Mouse (Mus musculus) midbrain, embryonic 14.5 days (tissue): ENCODE measurements at regions not wholly inside any gene's neighbourhood (a gene's known extent, or its start where the extent isn't known, plus 50 kb on each side); places are given as distances from the start of the nearest gene placed in this dataset.

Source experiments
- ATAC-seq: fragments of 200-750 bp; cut with Nextera tagmentation; 2 replicates; pipeline ENCODE4 v1.8.0; 2017; ENCODE audit warnings: moderate number of reproducible peaks, moderate library complexity; ENCODE audit not compliant: low FRiP score, low TSS enrichment
- DNase-seq: peaks from one replicate; pipeline ENCODE4 v3.0.0-alpha.2; 2015
- H3K27ac ChIP-seq: fragments of 300-500 bp; sonication (generic); replicated peaks from 2 replicates; pipeline ENCODE4 v1.5.1; 2014; ENCODE audit warnings: mild to moderate bottlenecking, low read depth, low read length, moderate library complexity
- H3K27me3 ChIP-seq: fragments of 300-500 bp; sonication (generic); 2 replicates; pipeline ENCODE4 v1.6.1; 2014; ENCODE audit warnings: low read length, control low read depth, mixed read lengths; ENCODE audit not compliant: control insufficient read depth, insufficient read depth
- H3K36me3 ChIP-seq: fragments of 300-500 bp; sonication (generic); 2 replicates; pipeline ENCODE4 v1.6.1; 2014; ENCODE audit warnings: low read length, control low read depth; ENCODE audit not compliant: control insufficient read depth, insufficient read depth
- H3K4me1 ChIP-seq: fragments of 300-500 bp; sonication (generic); 2 replicates; pipeline ENCODE4 v1.6.1; 2014; ENCODE audit warnings: mild to moderate bottlenecking, antibody characterized with exemption, low read length, control low read depth; ENCODE audit not compliant: control insufficient read depth, insufficient read depth
- H3K4me2 ChIP-seq: fragments of 300-500 bp; sonication (generic); 2 replicates; pipeline ENCODE4 v1.6.1; 2014; ENCODE audit warnings: mild to moderate bottlenecking, low read length, moderate library complexity
- H3K4me3 ChIP-seq: fragments of 300-500 bp; sonication (generic); replicated peaks from 2 replicates; pipeline ENCODE4 v1.5.1; 2014; ENCODE audit warnings: low read depth, low read length
- H3K9ac ChIP-seq: fragments of 300-500 bp; sonication (generic); replicated peaks from 2 replicates; pipeline ENCODE4 v1.6.1; 2014; ENCODE audit warnings: mild to moderate bottlenecking, low read length, moderate library complexity
- H3K9me3 ChIP-seq: fragments of 300-500 bp; sonication (generic); 2 replicates; pipeline ENCODE4 v1.6.1; 2016; ENCODE audit warnings: low read length, control low read depth, mixed read lengths; ENCODE audit not compliant: control insufficient read depth
- WGBS: fragments of 180-500 bp; shearing (Covaris S2); extraction: QIAGEN DNeasy Blood & Tissue Kit; methylation state at CpG from one replicate; pipeline ENCODE4 v1.1.7; 2014; 5-methylcytosine and 5-hydroxymethylcytosine counted together

GRCm38 (mm10) chr2:101289168-101289567 lies 335.4 kb upstream of the Rag2 start:
- H3K4me2 ChIP-seq, result no peak overlapping the region
- 36% methylated on average over 2 of the region's 2 CpGs for WGBS
- H3K27ac ChIP-seq, result no peak overlapping the region
- no peak overlapping the region for H3K4me3 ChIP-seq
- H3K4me1 ChIP-seq, result no peaks in the 10 kb centered on the region
- DNase-seq (peak; percentile 60), ATAC-seq (peak; percentile 24; the same call in 1 of the 2 replicates)
- H3K27me3 ChIP-seq, result no peaks in the 10 kb centered on the region
- H3K9me3 ChIP-seq, result no peaks in the 10 kb centered on the region
- H3K36me3 ChIP-seq, result no peaks in the 10 kb centered on the region
- no peak overlapping the region for H3K9ac ChIP-seq

GRCm38 (mm10) chr2:101290738-101291137 lies 333.8 kb upstream of the Rag2 start:
- H3K27me3 ChIP-seq, result no peaks in the 10 kb centered on the region
- H3K27ac ChIP-seq, result no peak overlapping the region
- H3K9ac ChIP-seq, result no peak overlapping the region
- H3K36me3 ChIP-seq, result no peaks in the 10 kb centered on the region
- ATAC-seq (no peak), DNase-seq (no peak)
- no peak overlapping the region for H3K4me3 ChIP-seq
- no peak overlapping the region for H3K4me2 ChIP-seq
- WGBS, result 96% methylated on average over 4 of the region's 4 CpGs
- H3K4me1 ChIP-seq, result no peaks in the 10 kb centered on the region
- no peaks in the 10 kb centered on the region for H3K9me3 ChIP-seq

- 0 out of 2 replicates have a peak overlapping the region, but pooled peaks have one; percentile 1 for H3K4me2 ChIP-seq
- H3K4me1 ChIP-seq, result no peaks in the 10 kb centered on the region
- no peak overlapping the region for H3K27ac ChIP-seq
- H3K36me3 ChIP-seq, result no peaks in the 10 kb centered on the region
- ATAC-seq, result no peak
- WGBS, result 25% methylated on average over 10 of the region's 10 CpGs
- H3K9me3 ChIP-seq, result no peaks in the 10 kb centered on the region; the same call in 1 of the 2 replicates
- H3K27me3 ChIP-seq, result no peaks in the 10 kb centered on the region
- H3K4me3 ChIP-seq, result no peak overlapping the region
- DNase-seq, result peak; percentile 47
- H3K9ac ChIP-seq, result no peak overlapping the region
Measured at GRCm38 (mm10) chr2:101295678-101296368, 328.7 kb upstream of the Rag2 start.

GRCm38 (mm10) chr2:101296369-101296682 lies 328.2 kb upstream of the Rag2 start:
- no peak for ATAC-seq
- no peaks in the 10 kb centered on the region for H3K4me1 ChIP-seq
- no peak overlapping the region for H3K4me3 ChIP-seq
- H3K4me2 ChIP-seq, result 0 out of 2 replicates have a peak overlapping the region, but pooled peaks have one; percentile 1
- H3K36me3 ChIP-seq, result no peaks in the 10 kb centered on the region
- H3K9ac ChIP-seq, result no peak overlapping the region
- H3K9me3 ChIP-seq, result no peaks in the 10 kb centered on the region; the same call in 1 of the 2 replicates
- DNase-seq, result peak; percentile 37
- 24% methylated on average over 3 of the region's 3 CpGs for WGBS
- no peak overlapping the region for H3K27ac ChIP-seq
- no peaks in the 10 kb centered on the region for H3K27me3 ChIP-seq

GRCm38 (mm10) chr2:101296778-101297177 lies 327.7 kb upstream of the Rag2 start:
- no peak overlapping the region for H3K4me2 ChIP-seq

GRCm38 (mm10) chr2:101299126-101299525 lies 325.4 kb upstream of the Rag2 start:
- H3K27ac ChIP-seq, result no peak overlapping the region
- no peaks in the 10 kb centered on the region for H3K36me3 ChIP-seq
- no peak overlapping the region for H3K4me3 ChIP-seq
- no peaks in the 10 kb centered on the region for H3K27me3 ChIP-seq
- no peak for ATAC-seq
- no peak overlapping the region for H3K9ac ChIP-seq
- no peak overlapping the region for H3K4me2 ChIP-seq
- DNase-seq, result no peak
- WGBS, result 81% methylated on average over 2 of the region's 2 CpGs
- H3K9me3 ChIP-seq, result no peaks in the 10 kb centered on the region; the same call in 1 of the 2 replicates
- no peaks in the 10 kb centered on the region for H3K4me1 ChIP-seq

More at GRCm38 (mm10) chr2:101296778-101297177, 327.7 kb upstream of the Rag2 start:
- Histone ChIP-seq H3K4me1 (no peaks in the 10 kb centered on the region), H3K27ac (no peak overlapping the region), H3K9me3 (no peaks in the 10 kb centered on the region; the same call in 1 of the 2 replicates), H3K36me3 (no peaks in the 10 kb centered on the region), H3K27me3 (no peaks in the 10 kb centered on the region), H3K4me3 (no peak overlapping the region), H3K9ac (no peak overlapping the region)
- no peak for DNase-seq
- ATAC-seq, result no peak

- DNase-seq, result no peak
- H3K9me3 ChIP-seq, result no peaks in the 10 kb centered on the region; the same call in 1 of the 2 replicates
- no peak overlapping the region for H3K4me3 ChIP-seq
- no peak overlapping the region for H3K9ac ChIP-seq
- no peaks in the 10 kb centered on the region for H3K36me3 ChIP-seq
- H3K4me2 ChIP-seq, result no peak overlapping the region
- no peaks in the 10 kb centered on the region for H3K4me1 ChIP-seq
- H3K27me3 ChIP-seq, result no peaks in the 10 kb centered on the region
- ATAC-seq, result no peak
- no peak overlapping the region for H3K27ac ChIP-seq
Measured at GRCm38 (mm10) chr2:101300106-101300505, 324.4 kb upstream of the Rag2 start.

GRCm38 (mm10) chr2:101321286-101321914 lies 303.1 kb upstream of the Rag2 start:
- ATAC-seq (no peak), DNase-seq (no peak)
- no peaks in the 10 kb centered on the region for H3K36me3 ChIP-seq
- WGBS, result 85% methylated on average over 3 of the region's 3 CpGs
- no peak overlapping the region for H3K4me2 ChIP-seq
- no peaks in the 10 kb centered on the region for H3K4me1 ChIP-seq
- no peak overlapping the region for H3K9ac ChIP-seq
- H3K27ac ChIP-seq, result no peak overlapping the region
- no peak overlapping the region for H3K4me3 ChIP-seq
- H3K27me3 ChIP-seq, result no peaks in the 10 kb centered on the region
- no peaks in the 10 kb centered on the region for H3K9me3 ChIP-seq

- Histone ChIP-seq H3K36me3 (no peaks in the 10 kb centered on the region), H3K9me3 (no peaks in the 10 kb centered on the region), H3K27ac (no peak overlapping the region), H3K9ac (no peak overlapping the region), H3K4me1 (no peaks in the 10 kb centered on the region), H3K4me2 (no peak overlapping the region), H3K27me3 (no peaks in the 10 kb centered on the region), H3K4me3 (no peak overlapping the region)
- WGBS, result 58% methylated on average over 1 of the region's 1 CpGs
- DNase-seq, result no peak
- no peak for ATAC-seq
Measured at GRCm38 (mm10) chr2:101356709-101357108, 267.8 kb upstream of the Rag2 start.
